Mouse (Mus musculus): ENCODE data around the gene Tsnax. TPM values are rescaled to one million over a fixed set of nuclear protein-coding genes. Genes with fewer than 3 reads are reported as not detected.

Tsnax gene
- polyA plus RNA-seq, 1 experiment from 2014 or later = 113 TPM

- Histone ChIP-seq H3K9me3 (ENCODE audit: control insufficient read depth, low read length) (no peaks in the 10 kb centered on the region), H3K9ac (ENCODE audit: low read depth, low read length) (no peak overlapping the region), H3K27ac (ENCODE audit: low read depth, low read length) (no peak overlapping the region), H3K4me3 (ENCODE audit: low read depth, low read length) (no peak overlapping the region), H3K36me3 (ENCODE audit: control insufficient read depth, insufficient read depth, low read length) (no peaks in the 10 kb centered on the region), H3K4me1 (replicated peaks; ENCODE audit: control insufficient read depth, insufficient read depth, low read length) (peaks cover 3% of the 10 kb centered on the region; the same call in 1 of the 2 replicates), H3K4me2 (no peak overlapping the region), H3K27me3 (replicated peaks; ENCODE audit: control insufficient read depth, insufficient read depth, low read length) (peaks cover 18% of the 10 kb centered on the region)
- ATAC-seq (replicated peaks; ENCODE audit: low FRiP score) (no peak), DNase-seq (ENCODE audit: low spot score) (no peak)
- 63% methylated on average over 5 of the region's 5 CpGs for WGBS
These were observed 36.4 kb downstream of the Tsnax start for GRCm38 (mm10) chr8:125049051-125049750.

- Histone ChIP-seq H3K4me3 (ENCODE audit: low read depth, low read length) (no peak overlapping the region), H3K36me3 (ENCODE audit: control insufficient read depth, insufficient read depth, low read length) (no peaks in the 10 kb centered on the region), H3K4me2 (no peak overlapping the region), H3K4me1 (replicated peaks; ENCODE audit: control insufficient read depth, insufficient read depth, low read length) (peaks cover 3% of the 10 kb centered on the region; the same call in 1 of the 2 replicates), H3K27me3 (replicated peaks; ENCODE audit: control insufficient read depth, insufficient read depth, low read length) (peaks cover 24% of the 10 kb centered on the region), H3K27ac (ENCODE audit: low read depth, low read length) (no peak overlapping the region), H3K9ac (ENCODE audit: low read depth, low read length) (no peak overlapping the region), H3K9me3 (ENCODE audit: control insufficient read depth, low read length) (no peaks in the 10 kb centered on the region)
- ATAC-seq (replicated peaks; ENCODE audit: low FRiP score) (no peak), DNase-seq (ENCODE audit: low spot score) (no peak)
- whole genome bisulfite sequencing = 65% methylated on average over 6 of the region's 6 CpGs
These were observed 37.0 kb downstream of the Tsnax start for GRCm38 (mm10) chr8:125049826-125050225.

GRCm38 (mm10) chr8:125052026-125052425 lies 39.2 kb downstream of the Tsnax start:
- no peaks in the 10 kb centered on the region for H3K9me3 ChIP-seq (ENCODE audit: control insufficient read depth, low read length)
- H3K27ac ChIP-seq (ENCODE audit: low read depth, low read length) = no peak overlapping the region
- DNase-seq (ENCODE audit: low spot score) = peak; percentile 65
- H3K9ac ChIP-seq (ENCODE audit: low read depth, low read length) = no peak overlapping the region
- peaks cover 3% of the 10 kb centered on the region; the same call in 1 of the 2 replicates for H3K4me1 ChIP-seq (replicated peaks; ENCODE audit: control insufficient read depth, insufficient read depth, low read length)
- no peak overlapping the region for H3K4me2 ChIP-seq
- H3K36me3 ChIP-seq (ENCODE audit: control insufficient read depth, insufficient read depth, low read length) = no peaks in the 10 kb centered on the region
- ATAC-seq (replicated peaks; ENCODE audit: low FRiP score) = no peak
- WGBS = 40% methylated on average over 2 of the region's 2 CpGs
- H3K4me3 ChIP-seq (ENCODE audit: low read depth, low read length) = no peak overlapping the region
- H3K27me3 ChIP-seq (replicated peaks; ENCODE audit: control insufficient read depth, insufficient read depth, low read length) = peaks cover 34% of the 10 kb centered on the region

- ATAC-seq (replicated peaks; ENCODE audit: low FRiP score) (no peak), DNase-seq (ENCODE audit: low spot score) (peak; percentile 56)
- Histone ChIP-seq H3K27me3 (replicated peaks; ENCODE audit: control insufficient read depth, insufficient read depth, low read length) (peaks cover 34% of the 10 kb centered on the region), H3K9ac (ENCODE audit: low read depth, low read length) (peak within 1 kb of the TSS; percentile 57; the same call in 1 of the 2 replicates), H3K4me3 (ENCODE audit: low read depth, low read length) (peak within 1 kb of the TSS; percentile 60), H3K9me3 (ENCODE audit: control insufficient read depth, low read length) (no peaks in the 10 kb centered on the region), H3K4me2 (peak within 1 kb of the TSS; percentile 87), H3K4me1 (replicated peaks; ENCODE audit: control insufficient read depth, insufficient read depth, low read length) (peaks cover 3% of the 10 kb centered on the region; the same call in 1 of the 2 replicates), H3K36me3 (ENCODE audit: control insufficient read depth, insufficient read depth, low read length) (no peaks in the 10 kb centered on the region), H3K27ac (ENCODE audit: low read depth, low read length) (0 out of 2 replicates have a peak within 1 kb of the TSS, but pooled peaks have one; percentile 43)
- 2% methylated on average over 65 of the region's 65 CpGs for WGBS
These were observed 41.0 kb downstream of the Tsnax start, which contains the start of gene Disc1 for GRCm38 (mm10) chr8:125053505-125054435. Gene Disc1, plus strand, starts transcription at chr8:125054195.

- H3K27ac ChIP-seq (ENCODE audit: low read depth, low read length) = 0 out of 2 replicates have a peak overlapping the region, but pooled peaks have one; percentile 43
- ATAC-seq (replicated peaks; ENCODE audit: low FRiP score) (no peak), DNase-seq (ENCODE audit: low spot score) (no peak)
- peaks cover 34% of the 10 kb centered on the region for H3K27me3 ChIP-seq (replicated peaks; ENCODE audit: control insufficient read depth, insufficient read depth, low read length)
- peak overlapping the region; percentile 87 for H3K4me2 ChIP-seq
- H3K9me3 ChIP-seq (ENCODE audit: control insufficient read depth, low read length) = no peaks in the 10 kb centered on the region
- under 1% methylated on average over 38 of the region's 38 CpGs for WGBS
- H3K36me3 ChIP-seq (ENCODE audit: control insufficient read depth, insufficient read depth, low read length) = no peaks in the 10 kb centered on the region
- H3K9ac ChIP-seq (ENCODE audit: low read depth, low read length) = peak overlapping the region; percentile 57; the same call in 1 of the 2 replicates
- H3K4me1 ChIP-seq (replicated peaks; ENCODE audit: control insufficient read depth, insufficient read depth, low read length) = peaks cover 3% of the 10 kb centered on the region; the same call in 1 of the 2 replicates
- H3K4me3 ChIP-seq (ENCODE audit: low read depth, low read length) = peak overlapping the region; percentile 60
These were observed 41.6 kb downstream of the Tsnax start for GRCm38 (mm10) chr8:125054436-125054810.

GRCm38 (mm10) chr8:125060904-125061303 lies 48.1 kb downstream of the Tsnax start:
- no peak for ATAC-seq (replicated peaks; ENCODE audit: low FRiP score)
- no peak for DNase-seq (ENCODE audit: low spot score)
- Histone ChIP-seq H3K4me1 (replicated peaks; ENCODE audit: control insufficient read depth, insufficient read depth, low read length) (no peaks in the 10 kb centered on the region), H3K27me3 (replicated peaks; ENCODE audit: control insufficient read depth, insufficient read depth, low read length) (no peaks in the 10 kb centered on the region), H3K4me3 (ENCODE audit: low read depth, low read length) (no peak overlapping the region), H3K9ac (ENCODE audit: low read depth, low read length) (no peak overlapping the region), H3K27ac (ENCODE audit: low read depth, low read length) (no peak overlapping the region), H3K9me3 (ENCODE audit: control insufficient read depth, low read length) (no peaks in the 10 kb centered on the region), H3K4me2 (no peak overlapping the region), H3K36me3 (ENCODE audit: control insufficient read depth, insufficient read depth, low read length) (no peaks in the 10 kb centered on the region)
- 80% methylated on average over 8 of the region's 8 CpGs for WGBS

- Histone ChIP-seq H3K4me2 (no peak overlapping the region), H3K4me1 (replicated peaks; ENCODE audit: control insufficient read depth, insufficient read depth, low read length) (0 out of 2 replicates have a peak, but pooled peaks cover 2% of the 10 kb centered on the region), H3K9ac (ENCODE audit: low read depth, low read length) (no peak overlapping the region), H3K4me3 (ENCODE audit: low read depth, low read length) (no peak overlapping the region), H3K27me3 (replicated peaks; ENCODE audit: control insufficient read depth, insufficient read depth, low read length) (no peaks in the 10 kb centered on the region), H3K9me3 (ENCODE audit: control insufficient read depth, low read length) (no peaks in the 10 kb centered on the region), H3K27ac (ENCODE audit: low read depth, low read length) (no peak overlapping the region), H3K36me3 (ENCODE audit: control insufficient read depth, insufficient read depth, low read length) (no peaks in the 10 kb centered on the region)
- no peak for DNase-seq (ENCODE audit: low spot score)
- WGBS = 71% methylated on average over 6 of the region's 6 CpGs
- no peak for ATAC-seq (replicated peaks; ENCODE audit: low FRiP score)
These were observed 52.8 kb downstream of the Tsnax start for GRCm38 (mm10) chr8:125065596-125065995.

GRCm38 (mm10) chr8:125066913-125067595 lies 54.3 kb downstream of the Tsnax start:
- Histone ChIP-seq H3K36me3 (ENCODE audit: control insufficient read depth, insufficient read depth, low read length) (no peaks in the 10 kb centered on the region), H3K4me3 (ENCODE audit: low read depth, low read length) (no peak overlapping the region; the same call in 1 of the 2 replicates), H3K9me3 (ENCODE audit: control insufficient read depth, low read length) (no peaks in the 10 kb centered on the region), H3K4me2 (peak overlapping the region; percentile 47), H3K4me1 (replicated peaks; ENCODE audit: control insufficient read depth, insufficient read depth, low read length) (0 out of 2 replicates have a peak, but pooled peaks cover 2% of the 10 kb centered on the region), H3K27ac (ENCODE audit: low read depth, low read length) (peak overlapping the region; percentile 66; the same call in 1 of the 2 replicates), H3K27me3 (replicated peaks; ENCODE audit: control insufficient read depth, insufficient read depth, low read length) (no peaks in the 10 kb centered on the region), H3K9ac (ENCODE audit: low read depth, low read length) (0 out of 2 replicates have a peak overlapping the region, but pooled peaks have one; percentile 34)
- ATAC-seq (replicated peaks; ENCODE audit: low FRiP score) (peak; percentile 49; the same call in 1 of the 2 replicates), DNase-seq (ENCODE audit: low spot score) (peak; percentile 52)
- 26% methylated on average over 12 of the region's 12 CpGs for WGBS
